Mouse (Mus musculus) bone marrow, adult 2 months (tissue): ENCODE measurements around the gene Spns2. TPM values are rescaled to one million over a fixed set of nuclear protein-coding genes. Genes with fewer than 3 reads are reported as not detected.
A peak's percentile ranks its signal among the peaks of the same experiment; 100 is the strongest.

ENCODE experiments used
- H3K27ac ChIP-seq: fragments of 200-500 bp; 2 replicates; pipeline ENCODE4 v1.5.1; 2012; ENCODE audit warnings: low read depth, mild to moderate bottlenecking, control low read depth, inconsistent platforms, low read length; ENCODE audit not compliant: control insufficient read depth, poor library complexity, insufficient read depth
- H3K4me1 ChIP-seq: fragments of 200-500 bp; 2 replicates; pipeline ENCODE4 v1.6.1; 2011; ENCODE audit warnings: low read length; ENCODE audit not compliant: control insufficient read depth, insufficient read depth
- H3K4me3 ChIP-seq: fragments of 200-500 bp; replicated peaks from 2 replicates; pipeline ENCODE3; 2011; ENCODE audit warnings: mild to moderate bottlenecking, low read depth, low read length, control low read depth; ENCODE audit not compliant: control insufficient read depth
- CTCF ChIP-seq: fragments of 200-500 bp; IDR thresholded peaks from 2 replicates; pipeline ENCODE4 v1.5.1; 2011; ENCODE audit warnings: low read length, control low read depth; ENCODE audit not compliant: control insufficient read depth, insufficient read depth
- POLR2A ChIP-seq: fragments of 200-500 bp; IDR thresholded peaks from 2 replicates; pipeline ENCODE4 v1.6.1; 2011; ENCODE audit warnings: low read depth, mild to moderate bottlenecking, control low read depth, low read length, borderline replicate concordance; ENCODE audit not compliant: control insufficient read depth
- WGBS: fragments of 180-500 bp; shearing (Covaris S2); methylation state at CpG from one replicate; pipeline ENCODE4 v1.1.7; 2018; 5-methylcytosine and 5-hydroxymethylcytosine counted together
- polyA plus RNA-seq: library from polyadenylated mRNA; stranded (reverse); fragments of >200 nt; gene quantifications from 2 replicates; pipeline ENCODE4 v1.2.4, GENCODE M21; 2011; ENCODE audit warnings: low replicate concordance; ENCODE audit not compliant: missing spikeins, insufficient read depth, insufficient read length

The Spns2 gene
- polyA plus RNA-seq, 1 experiment, result 10.7 TPM

DNA sequence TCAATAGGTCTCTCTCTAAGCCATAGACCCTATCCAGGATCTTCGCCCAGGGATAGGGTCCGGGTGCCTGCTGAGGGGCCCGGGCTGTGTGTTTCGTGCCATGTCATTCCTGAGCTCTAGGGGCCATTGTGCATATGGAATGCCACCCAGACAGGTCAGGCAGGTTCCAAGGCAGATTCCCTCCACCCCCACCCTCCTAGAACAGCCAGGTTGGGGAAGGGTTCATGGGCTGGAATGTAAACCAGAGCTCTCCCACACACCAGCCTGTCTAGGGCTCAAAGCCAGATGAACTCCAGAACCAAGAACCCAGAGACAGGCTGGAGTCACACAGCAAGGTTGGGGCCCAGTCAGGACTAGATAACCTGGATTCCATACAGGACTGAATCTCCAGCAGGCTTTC is 16.2 kb downstream of the Spns2 start:
- H3K27ac ChIP-seq, result no peak overlapping the region
- TF ChIP-seq POLR2A (no peak), CTCF (no peak)
- H3K4me1 ChIP-seq, result peaks cover 14% of the 10 kb centered on the region
- WGBS, result 96% methylated on average over 4 of the region's 4 CpGs
- H3K4me3 ChIP-seq, result no peak overlapping the region

- no peak overlapping the region for H3K27ac ChIP-seq
- TF ChIP-seq POLR2A, result no peak
- TF ChIP-seq CTCF, result no peak
- peaks cover 22% of the 10 kb centered on the region for H3K4me1 ChIP-seq
- H3K4me3 ChIP-seq, result no peak overlapping the region
- 85% methylated on average over 6 of the region's 6 CpGs for WGBS
Observed at GRCm38 (mm10) chr11:72471381-72471780, 18.3 kb downstream of the Spns2 start.

DNA sequence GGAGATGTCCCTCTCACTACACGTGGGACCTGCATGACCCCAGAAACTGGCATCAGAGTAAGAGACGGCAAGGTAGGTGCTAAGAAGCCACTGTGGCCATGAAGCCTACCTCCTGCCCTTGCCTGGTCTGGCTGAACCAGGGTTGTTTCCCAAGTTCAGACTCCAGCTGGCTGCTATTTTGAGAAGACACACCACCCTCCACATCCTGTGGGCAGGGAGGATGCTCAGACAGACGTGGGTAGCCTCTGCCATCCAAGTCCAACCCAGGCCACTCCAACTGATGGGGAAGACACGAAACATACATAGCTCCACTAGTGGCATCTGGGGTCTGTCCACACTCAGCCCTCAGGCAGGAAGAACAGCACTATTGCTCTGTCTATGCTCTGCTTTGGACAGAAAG is 19.7 kb downstream of the Spns2 start:
- peaks cover 21% of the 10 kb centered on the region for H3K4me1 ChIP-seq
- no peak overlapping the region for H3K4me3 ChIP-seq
- H3K27ac ChIP-seq, result no peak overlapping the region
- 26% methylated on average over 4 of the region's 4 CpGs for WGBS
- TF ChIP-seq POLR2A (no peak), CTCF (no peak)

GRCm38 (mm10) chr11:72469217-72469616 is 20.5 kb downstream of the Spns2 start:
- WGBS, result 19% methylated on average over 5 of the region's 5 CpGs
- TF ChIP-seq CTCF, result no peak
- TF ChIP-seq POLR2A, result no peak
- Histone ChIP-seq H3K4me1 (peaks cover 21% of the 10 kb centered on the region), H3K4me3 (no peak overlapping the region), H3K27ac (no peak overlapping the region)

- no peak overlapping the region for H3K27ac ChIP-seq
- H3K4me3 ChIP-seq, result no peak overlapping the region
- 63% methylated on average over 5 of the region's 5 CpGs for WGBS
- peaks cover 21% of the 10 kb centered on the region for H3K4me1 ChIP-seq
- no peak for TF ChIP-seq POLR2A
Observed at GRCm38 (mm10) chr11:72468525-72468924, 21.2 kb downstream of the Spns2 start.

DNA sequence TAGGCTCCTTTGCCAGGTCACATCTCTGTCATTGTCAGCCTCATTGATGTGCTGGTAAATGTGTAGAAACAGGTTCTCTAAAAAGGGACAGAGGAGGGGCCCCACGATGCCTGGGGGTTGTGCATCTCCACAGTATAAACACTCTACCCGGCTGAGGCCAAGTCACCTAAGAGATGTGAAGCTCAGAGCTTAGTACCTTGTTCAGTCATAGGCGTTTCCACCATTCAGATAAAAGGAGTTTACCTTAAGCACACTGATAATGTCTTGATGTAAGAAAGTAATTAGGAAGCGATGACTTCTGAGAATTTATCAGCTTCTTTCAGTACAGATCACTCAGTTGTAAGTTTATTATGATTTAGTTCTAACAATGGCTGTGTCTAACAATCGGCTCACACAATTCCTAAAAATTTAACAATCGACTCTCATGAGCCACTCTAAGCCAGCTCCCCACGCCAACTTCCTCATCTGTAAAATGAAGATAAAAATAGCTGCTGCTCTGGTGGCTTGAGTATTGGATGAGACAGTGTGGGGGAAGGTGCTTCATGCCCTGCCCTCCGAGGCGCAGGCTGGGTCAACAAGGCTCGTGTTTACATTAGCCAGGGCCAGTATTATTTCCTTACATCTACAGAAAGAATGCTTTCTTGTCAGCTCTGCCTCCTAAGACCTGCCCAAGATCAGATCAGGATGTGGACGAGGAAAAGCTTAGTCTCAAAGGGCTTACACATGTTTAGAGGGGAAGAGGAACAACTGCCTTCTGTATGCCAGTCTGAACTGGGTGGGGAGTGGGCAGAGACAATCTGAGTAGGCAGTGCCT is 22.8 kb downstream of the Spns2 start:
- H3K4me3 ChIP-seq, result no peak overlapping the region
- WGBS, result 3% methylated on average over 11 of the region's 11 CpGs

DNA sequence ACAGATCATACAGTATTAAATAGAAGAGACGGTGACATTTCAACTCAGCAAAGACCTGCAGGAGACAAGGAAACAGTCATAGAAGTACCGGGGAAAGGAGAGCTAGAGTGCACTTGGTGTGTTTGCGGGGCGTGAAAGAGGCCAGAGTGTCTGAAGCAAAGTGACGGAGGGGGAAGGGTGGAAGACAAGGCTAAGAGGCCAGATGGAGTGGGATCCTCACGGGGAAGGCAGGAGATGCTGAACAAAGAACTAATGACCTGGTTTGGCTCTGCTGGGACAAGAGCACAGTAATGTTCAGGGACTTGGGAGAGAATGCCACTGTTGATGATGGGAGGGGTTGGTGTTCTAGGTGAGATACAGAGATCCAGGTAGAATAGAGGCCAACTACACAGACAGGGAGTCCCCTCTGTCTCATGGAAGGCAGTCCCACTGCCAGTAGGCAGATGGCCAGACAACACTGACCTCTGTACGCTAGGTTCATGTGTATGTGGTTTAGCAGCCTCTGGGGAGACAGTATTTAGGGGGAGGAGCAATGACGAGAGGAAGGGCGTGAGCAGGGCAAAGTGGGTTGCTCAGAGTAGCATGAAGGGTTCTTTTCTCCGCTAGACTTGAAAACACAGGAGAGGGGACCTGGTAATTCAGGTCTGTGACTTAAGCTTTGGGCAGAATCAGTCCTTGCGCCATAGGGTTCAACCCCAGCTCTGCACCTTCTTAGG is 23.6 kb downstream of the Spns2 start:
- Histone ChIP-seq H3K4me1 (peaks cover 21% of the 10 kb centered on the region), H3K4me3 (no peak overlapping the region), H3K27ac (peak overlapping the region; percentile 70)

More for the DNA sequence above, 22.8 kb downstream of the Spns2 start:
- peaks cover 21% of the 10 kb centered on the region for H3K4me1 ChIP-seq
- TF ChIP-seq POLR2A (no peak), CTCF (no peak)
- peak overlapping the region; percentile 86 for H3K27ac ChIP-seq

DNA sequence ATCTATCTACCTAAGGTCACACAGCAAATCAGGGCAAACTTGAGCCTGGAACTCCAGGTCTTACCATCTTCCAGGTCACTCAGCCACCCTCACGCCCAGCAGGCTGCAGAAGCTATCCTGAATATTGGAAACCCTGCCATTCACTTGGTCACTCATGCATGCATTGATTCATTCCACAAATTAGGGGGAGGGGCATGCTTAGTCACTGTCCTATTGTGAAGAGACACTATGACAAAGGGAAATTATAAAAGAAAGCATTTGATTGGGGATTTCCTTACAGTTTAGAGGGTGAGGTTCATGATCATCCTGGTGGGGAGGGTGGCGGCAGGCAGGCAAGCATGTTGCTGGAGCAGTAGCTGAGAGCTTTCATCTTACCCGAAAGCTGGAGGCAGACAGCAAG is 24.9 kb downstream of the Spns2 start:
- Histone ChIP-seq H3K4me3 (no peak overlapping the region), H3K4me1 (peaks cover 14% of the 10 kb centered on the region), H3K27ac (no peak overlapping the region)
- 85% methylated on average over 3 of the region's 3 CpGs for WGBS
- TF ChIP-seq POLR2A, result no peak
- no peak for TF ChIP-seq CTCF

More for the DNA sequence above, 23.6 kb downstream of the Spns2 start:
- 51% methylated on average over 11 of the region's 11 CpGs for WGBS
- TF ChIP-seq POLR2A, result no peak
- TF ChIP-seq CTCF, result no peak
